Mouse (Mus musculus) limb, embryonic 14.5 days (tissue): ENCODE results near the gene Neo1. TPM values are rescaled to one million over a fixed set of nuclear protein-coding genes. Genes with fewer than 3 reads are reported as not detected.
A peak's percentile ranks its signal among the peaks of the same experiment; 100 is the strongest.

Source experiments
- ATAC-seq: fragments of 200-750 bp; cut with Nextera tagmentation; 2 replicates; pipeline ENCODE4 v1.8.0; 2017; ENCODE audit warnings: low read depth, moderate number of reproducible peaks, moderate TSS enrichment; ENCODE audit not compliant: low FRiP score
- DNase-seq: peaks from one replicate; pipeline ENCODE4 v3.0.0-alpha.2; 2015; ENCODE audit warnings: low spot score
- H3K27ac ChIP-seq: fragments of 300-500 bp; sonication (generic); replicated peaks from 2 replicates; pipeline ENCODE4 v1.5.1; 2014; ENCODE audit warnings: low read depth, mild to moderate bottlenecking, low read length, moderate library complexity, mixed read lengths
- H3K27me3 ChIP-seq: fragments of 300-500 bp; sonication (generic); 2 replicates; pipeline ENCODE4 v1.6.1; 2014; ENCODE audit warnings: low read length, mixed read lengths; ENCODE audit not compliant: control insufficient read depth, insufficient read depth
- H3K36me3 ChIP-seq: fragments of 300-500 bp; sonication (generic); 2 replicates; pipeline ENCODE4 v1.6.1; 2014; ENCODE audit warnings: mild to moderate bottlenecking, low read length, moderate library complexity, mixed read lengths; ENCODE audit not compliant: control insufficient read depth, insufficient read depth
- H3K4me1 ChIP-seq: fragments of 300-500 bp; sonication (generic); 2 replicates; pipeline ENCODE4 v1.6.1; 2014; ENCODE audit warnings: antibody characterized with exemption, low read length, mixed read lengths; ENCODE audit not compliant: control insufficient read depth, insufficient read depth
- H3K4me2 ChIP-seq: fragments of 300-500 bp; sonication (generic); replicated peaks from 2 replicates; pipeline ENCODE4 v1.6.1; 2014; ENCODE audit warnings: low read depth, mild to moderate bottlenecking, low read length, moderate library complexity; ENCODE audit not compliant: severe bottlenecking
- H3K4me3 ChIP-seq: fragments of 300-500 bp; sonication (generic); replicated peaks from 2 replicates; pipeline ENCODE4 v1.5.1; 2014; ENCODE audit warnings: low read length
- H3K9ac ChIP-seq: fragments of 300-500 bp; sonication (generic); 2 replicates; pipeline ENCODE4 v1.6.1; 2014; ENCODE audit warnings: mild to moderate bottlenecking, low read depth, low read length, moderate library complexity; ENCODE audit not compliant: severe bottlenecking
- H3K9me3 ChIP-seq: fragments of 300-500 bp; sonication (generic); 2 replicates; pipeline ENCODE4 v1.6.1; 2016; ENCODE audit warnings: low read length; ENCODE audit not compliant: control insufficient read depth
- POLR2A ChIP-seq: fragments of 200-500 bp; IDR thresholded peaks from 2 replicates; pipeline ENCODE4 v1.8.0; 2012; ENCODE audit warnings: inconsistent platforms, mild to moderate bottlenecking, moderate library complexity, borderline replicate concordance; ENCODE audit not compliant: insufficient read depth, insufficient read length; ENCODE audit errors: extremely low read depth
- WGBS: fragments of 180-500 bp; shearing (Covaris S2); extraction: QIAGEN DNeasy Blood & Tissue Kit; methylation state at CpG from one replicate; pipeline ENCODE4 v1.1.7; 2014; 5-methylcytosine and 5-hydroxymethylcytosine counted together
- polyA plus RNA-seq, 2 experiments: library from polyadenylated mRNA; depleted of rRNA in 1 of 2; stranded (reverse) in 1 of 2; unstranded in 1 of 2; fragments of >200 nt; fragmentation: Nextera tagmentation in 1 of 2; extraction: Ambion mirVana in 1 of 2; gene quantifications; 2 replicates each; pipeline versions ENCODE4 v1.2.1 to v1.2.3; 2012 to 2014

Gene Neo1
- polyA plus RNA-seq (2012; rRNA removed) (83.5 and 95.9 TPM in 2 replicates), polyA plus RNA-seq (2014; fragmentation: Nextera tagmentation; extraction: Ambion mirVana) (57.1 and 63.9 TPM in 2 replicates)

GRCm38 (mm10) chr9:59036159-59036731 is at the start of gene Neo1:
Neo1 (minus strand) TSS chr9:59036441.
- 2% methylated on average over 19 of the region's 86 CpGs for WGBS
- 0 out of 2 replicates have a peak, but pooled peaks have one; percentile 16 for TF ChIP-seq POLR2A
- Histone ChIP-seq H3K27me3 (no peaks in the 10 kb centered on the region), H3K27ac (peak within 1 kb of the TSS; percentile 100), H3K9me3 (no peaks in the 10 kb centered on the region), H3K4me2 (peak within 1 kb of the TSS; percentile 71), H3K4me1 (peaks cover 17% of the 10 kb centered on the region), H3K4me3 (peak within 1 kb of the TSS; percentile 98), H3K36me3 (no peaks in the 10 kb centered on the region), H3K9ac (peak within 1 kb of the TSS; percentile 95)
- DNase-seq (peak; percentile 91), ATAC-seq (peak; percentile 87)

- WGBS: 75% methylated on average over 4 of the region's 4 CpGs
- Histone ChIP-seq H3K4me2 (no peak overlapping the region), H3K9ac (no peak overlapping the region), H3K4me1 (peaks cover 24% of the 10 kb centered on the region), H3K27me3 (no peaks in the 10 kb centered on the region), H3K9me3 (no peaks in the 10 kb centered on the region), H3K4me3 (no peak overlapping the region), H3K27ac (no peak overlapping the region), H3K36me3 (no peaks in the 10 kb centered on the region)
- TF ChIP-seq POLR2A: no peak
- DNase-seq: no peak
- ATAC-seq: no peak
These were observed 39.4 kb upstream of the Neo1 start for GRCm38 (mm10) chr9:59075632-59076031.

- no peak overlapping the region for H3K27ac ChIP-seq
- no peaks in the 10 kb centered on the region for H3K27me3 ChIP-seq
- no peak for TF ChIP-seq POLR2A
These were observed 37.6 kb upstream of the Neo1 start for GRCm38 (mm10) chr9:59073887-59074286.

GRCm38 (mm10) chr9:59072076-59072777 is 36.0 kb upstream of the Neo1 start:
- Histone ChIP-seq H3K36me3 (no peaks in the 10 kb centered on the region), H3K9me3 (no peaks in the 10 kb centered on the region), H3K27ac (no peak overlapping the region), H3K4me2 (peak overlapping the region; percentile 26), H3K9ac (peak overlapping the region; percentile 18; the same call in 1 of the 2 replicates), H3K4me3 (no peak overlapping the region), H3K27me3 (no peaks in the 10 kb centered on the region), H3K4me1 (peaks cover 27% of the 10 kb centered on the region)
- ATAC-seq (no peak), DNase-seq (peak; percentile 13)
- 29% methylated on average over 14 of the region's 14 CpGs for WGBS
- TF ChIP-seq POLR2A: no peak

More at GRCm38 (mm10) chr9:59073887-59074286, 37.6 kb upstream of the Neo1 start:
- no peak for DNase-seq
- no peaks in the 10 kb centered on the region for H3K36me3 ChIP-seq
- H3K4me1 ChIP-seq: peaks cover 27% of the 10 kb centered on the region
- H3K4me2 ChIP-seq: no peak overlapping the region
- no peak overlapping the region for H3K9ac ChIP-seq
- no peaks in the 10 kb centered on the region for H3K9me3 ChIP-seq
- ATAC-seq: no peak
- 82% methylated on average over 4 of the region's 4 CpGs for WGBS
- H3K4me3 ChIP-seq: no peak overlapping the region

GRCm38 (mm10) chr9:59071220-59071977 is 35.2 kb upstream of the Neo1 start:
- H3K9ac ChIP-seq: no peak overlapping the region
- H3K36me3 ChIP-seq: no peaks in the 10 kb centered on the region
- no peak overlapping the region for H3K4me3 ChIP-seq
- no peak for ATAC-seq
- WGBS: 38% methylated on average over 7 of the region's 7 CpGs
- no peaks in the 10 kb centered on the region for H3K9me3 ChIP-seq
- H3K27me3 ChIP-seq: no peaks in the 10 kb centered on the region
- DNase-seq: peak; percentile 11
- H3K4me2 ChIP-seq: no peak overlapping the region
- peaks cover 34% of the 10 kb centered on the region for H3K4me1 ChIP-seq
- H3K27ac ChIP-seq: no peak overlapping the region
- no peak for TF ChIP-seq POLR2A
